Mouse (Mus musculus): ENCODE measurements around the gene Iqcm. TPM values are rescaled to one million over a fixed set of nuclear protein-coding genes. Genes with fewer than 3 reads are reported as not detected.

Iqcm gene
- polyA plus RNA-seq, 1 experiment from 2014 or later, result not detected

GRCm38 (mm10) chr8:75828468-75829132 lies 380.1 kb downstream of the Iqcm start:
- Histone ChIP-seq H3K4me3 (no peak overlapping the region), H3K4me2 (replicated peaks) (no peak overlapping the region), H3K27ac (replicated peaks) (no peak overlapping the region), H3K9ac (replicated peaks) (no peak overlapping the region), H3K27me3 (no peaks in the 10 kb centered on the region), H3K9me3 (no peaks in the 10 kb centered on the region), H3K36me3 (no peaks in the 10 kb centered on the region), H3K4me1 (no peaks in the 10 kb centered on the region)
- 74% methylated on average over 4 of the region's 4 CpGs for WGBS
- peak; percentile 47; the same call in 1 of the 2 replicates for ATAC-seq (ENCODE audit: low FRiP score, low read depth)

- Histone ChIP-seq H3K27ac (replicated peaks) (no peak overlapping the region), H3K4me2 (replicated peaks) (no peak overlapping the region), H3K9ac (replicated peaks) (no peak overlapping the region), H3K27me3 (no peaks in the 10 kb centered on the region), H3K4me3 (no peak overlapping the region), H3K9me3 (no peaks in the 10 kb centered on the region), H3K36me3 (no peaks in the 10 kb centered on the region), H3K4me1 (no peaks in the 10 kb centered on the region)
- no peak for ATAC-seq (ENCODE audit: low FRiP score, low read depth)
- 72% methylated on average over 2 of the region's 2 CpGs for WGBS
Observed at GRCm38 (mm10) chr8:75835245-75835644, 386.8 kb downstream of the Iqcm start.

GRCm38 (mm10) chr8:75917603-75918344 lies 469.3 kb downstream of the Iqcm start:
- 61% methylated on average over 15 of the region's 15 CpGs for WGBS
- Histone ChIP-seq H3K9ac (replicated peaks) (no peak overlapping the region), H3K27me3 (no peaks in the 10 kb centered on the region), H3K4me3 (no peak overlapping the region), H3K36me3 (no peaks in the 10 kb centered on the region), H3K27ac (replicated peaks) (no peak overlapping the region), H3K4me1 (0 out of 2 replicates have a peak, but pooled peaks cover 4% of the 10 kb centered on the region), H3K4me2 (replicated peaks) (no peak overlapping the region), H3K9me3 (no peaks in the 10 kb centered on the region)
- peak; percentile 38; the same call in 1 of the 2 replicates for ATAC-seq (ENCODE audit: low FRiP score, low read depth)

GRCm38 (mm10) chr8:75949166-75949565 lies 500.7 kb downstream of the Iqcm start:
- Histone ChIP-seq H3K4me3 (no peak overlapping the region), H3K4me1 (no peaks in the 10 kb centered on the region), H3K27me3 (no peaks in the 10 kb centered on the region), H3K9me3 (no peaks in the 10 kb centered on the region), H3K9ac (replicated peaks) (no peak overlapping the region), H3K27ac (replicated peaks) (no peak overlapping the region), H3K4me2 (replicated peaks) (no peak overlapping the region), H3K36me3 (no peaks in the 10 kb centered on the region)
- ATAC-seq (ENCODE audit: low FRiP score, low read depth), result no peak
- 72% methylated on average over 1 of the region's 1 CpGs for WGBS

GRCm38 (mm10) chr8:75956016-75956415 lies 507.5 kb downstream of the Iqcm start:
- Histone ChIP-seq H3K27ac (replicated peaks) (no peak overlapping the region), H3K9me3 (no peaks in the 10 kb centered on the region), H3K9ac (replicated peaks) (no peak overlapping the region), H3K27me3 (no peaks in the 10 kb centered on the region), H3K4me2 (replicated peaks) (no peak overlapping the region), H3K4me3 (no peak overlapping the region), H3K4me1 (no peaks in the 10 kb centered on the region), H3K36me3 (no peaks in the 10 kb centered on the region)
- WGBS, result 75% methylated on average over 2 of the region's 2 CpGs
- peak; percentile 76 for ATAC-seq (ENCODE audit: low FRiP score, low read depth)

- ATAC-seq (ENCODE audit: low FRiP score, low read depth), result no peak
- no peak overlapping the region for H3K27ac ChIP-seq (replicated peaks)
- H3K36me3 ChIP-seq, result no peaks in the 10 kb centered on the region
- no peaks in the 10 kb centered on the region for H3K4me1 ChIP-seq
- H3K4me2 ChIP-seq (replicated peaks), result no peak overlapping the region
- H3K9ac ChIP-seq (replicated peaks), result no peak overlapping the region
- 82% methylated on average over 4 of the region's 4 CpGs for WGBS
- H3K9me3 ChIP-seq, result no peaks in the 10 kb centered on the region
- no peaks in the 10 kb centered on the region for H3K27me3 ChIP-seq
- H3K4me3 ChIP-seq, result no peak overlapping the region
Observed at GRCm38 (mm10) chr8:76018501-76018900, 570.0 kb downstream of the Iqcm start.

Other genes starting within 250 kb of the Iqcm start
- 0.22 and 0.34 TPM in 2 replicates for gene Rasd2, start 234.8 kb upstream of the Iqcm start, polyA plus RNA-seq (2016; fragmentation: Nextera tagmentation; extraction: Ambion mirVana)
- not detected in 2 replicates for gene Gm10358, start 42.1 kb upstream of the Iqcm start, polyA plus RNA-seq (2016; fragmentation: Nextera tagmentation; extraction: Ambion mirVana)